Mouse (Mus musculus): ENCODE data around the gene Alg11.

DNA sequence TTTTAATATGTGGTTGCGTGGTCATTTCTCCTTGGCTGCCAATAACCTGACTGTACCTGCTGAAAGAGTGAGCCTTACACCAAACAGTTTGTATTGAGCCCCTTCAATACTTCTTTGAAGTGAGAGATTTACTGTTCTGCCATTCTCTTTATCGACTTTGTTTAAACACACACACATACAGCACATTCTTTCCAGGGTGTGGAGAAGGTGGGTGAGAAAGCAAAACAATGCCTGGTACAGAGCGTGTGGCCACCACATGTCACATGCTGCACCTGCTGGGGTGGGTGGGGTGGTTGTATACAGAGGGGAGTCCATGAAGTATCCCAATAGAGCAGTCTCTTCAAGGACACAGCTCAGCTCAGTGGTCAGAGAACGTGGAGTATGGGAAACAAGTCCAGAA, 35.3 kb upstream of the Alg11 start:
- TF ChIP-seq CTCF (conservative IDR thresholded peaks at IDR 0.05; ENCODE audit: low read length): no peak
- no peak for TF ChIP-seq POU5F1 (IDR thresholded peaks at IDR 0.05; ENCODE audit: borderline replicate concordance, low read length)
- no peak for TF ChIP-seq NANOG (IDR thresholded peaks at IDR 0.05; ENCODE audit: borderline replicate concordance, low read length)

All from E14TG2a.4 (cell line).